Mouse (Mus musculus): ENCODE results near the gene Ppm1n. TPM values are rescaled to one million over a fixed set of nuclear protein-coding genes. Genes with fewer than 3 reads are reported as not detected.

The Ppm1n gene
- polyA plus RNA-seq, 1 experiment from 2014 or later = 0.17 TPM

- ATAC-seq (ENCODE audit: low FRiP score, low TSS enrichment) (peak; percentile 63), DNase-seq (ENCODE audit: low spot score) (peak; percentile 91)
- Histone ChIP-seq H3K4me1 (replicated peaks; ENCODE audit: control insufficient read depth, insufficient read depth) (peaks cover 2% of the 10 kb centered on the region; the same call in 1 of the 2 replicates), H3K9me3 (ENCODE audit: control insufficient read depth, low read length) (no peaks in the 10 kb centered on the region), H3K27me3 (ENCODE audit: control insufficient read depth, insufficient read depth, low read length) (no peaks in the 10 kb centered on the region), H3K36me3 (ENCODE audit: control insufficient read depth, insufficient read depth, low read length) (no peaks in the 10 kb centered on the region), H3K4me2 (replicated peaks; ENCODE audit: low read depth) (peak overlapping the region; percentile 98), H3K4me3 (ENCODE audit: low read depth, low read length) (peak overlapping the region; percentile 93), H3K9ac (ENCODE audit: low read length) (peak overlapping the region; percentile 91), H3K27ac (replicated peaks) (peak overlapping the region; percentile 97)
- WGBS = under 1% methylated on average over 27 of the region's 36 CpGs
- TF ChIP-seq EP300 (optimal IDR thresholded peaks at IDR 0.05) = no peak
- no peak for TF ChIP-seq CTCF (IDR thresholded peaks at IDR 0.05; ENCODE audit: low read depth)
Observed at GRCm38 (mm10) chr7:19272173-19272764, 7.6 kb downstream of the Ppm1n start.

DNA sequence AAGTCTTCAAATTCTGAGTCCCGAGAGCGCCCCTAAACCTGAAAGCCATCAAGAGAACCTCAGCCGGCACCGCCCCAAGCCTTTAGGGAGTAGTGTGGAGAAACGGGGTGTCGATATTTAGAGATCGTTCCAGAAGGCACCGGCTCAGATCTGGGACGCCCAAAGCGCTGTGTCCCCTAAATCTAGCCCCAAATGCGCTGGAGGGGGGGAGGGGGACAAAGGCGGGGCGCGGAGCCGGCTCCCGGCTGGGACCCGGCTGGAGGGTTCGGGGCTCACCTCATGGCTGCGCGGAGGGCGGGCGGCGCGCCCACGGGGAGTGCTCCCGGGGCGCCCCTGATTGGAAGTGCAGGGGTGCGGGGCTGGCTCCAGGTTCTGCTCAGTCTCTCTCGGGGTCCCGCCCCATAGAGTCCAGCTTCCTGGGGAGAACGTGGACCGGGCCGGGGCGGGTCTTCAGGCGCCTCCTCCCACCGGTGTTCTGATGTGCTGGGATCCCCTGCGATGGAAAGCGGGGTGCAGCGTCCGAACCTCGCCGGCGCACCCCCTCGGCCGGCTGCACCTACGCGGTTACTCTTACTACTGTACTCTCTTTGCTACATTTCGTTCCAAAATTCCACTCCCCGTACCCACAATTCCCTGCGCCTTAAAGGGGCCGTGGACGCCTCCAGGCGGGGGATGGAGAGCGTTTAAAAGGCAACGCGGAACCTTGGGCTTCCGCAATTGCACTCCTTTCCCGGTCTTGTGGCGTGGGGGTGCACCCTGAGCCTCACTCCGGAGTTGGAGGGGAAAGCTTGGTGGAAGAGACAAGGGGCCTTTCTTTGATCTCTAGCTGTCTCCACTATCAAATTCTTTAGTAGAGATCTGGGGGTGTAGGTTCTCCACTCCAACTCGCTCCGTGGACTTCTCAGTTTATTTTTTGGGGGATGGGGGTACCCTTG is 8.4 kb downstream of the Ppm1n start, which contains the start of gene Vasp:
Gene Vasp (minus strand): TSS at position 580 of the 935 bp plus-strand sequence.
- Histone ChIP-seq H3K27ac (replicated peaks) (peak within 1 kb of the TSS; percentile 97), H3K4me1 (replicated peaks; ENCODE audit: control insufficient read depth, insufficient read depth) (peaks cover 2% of the 10 kb centered on the region; the same call in 1 of the 2 replicates), H3K9me3 (ENCODE audit: control insufficient read depth, low read length) (no peaks in the 10 kb centered on the region), H3K9ac (ENCODE audit: low read length) (peak within 1 kb of the TSS; percentile 91), H3K36me3 (ENCODE audit: control insufficient read depth, insufficient read depth, low read length) (no peaks in the 10 kb centered on the region), H3K4me2 (replicated peaks; ENCODE audit: low read depth) (peak within 1 kb of the TSS; percentile 98), H3K4me3 (ENCODE audit: low read depth, low read length) (peak within 1 kb of the TSS; percentile 93), H3K27me3 (ENCODE audit: control insufficient read depth, insufficient read depth, low read length) (no peaks in the 10 kb centered on the region)
- peak; percentile 69 for ATAC-seq (ENCODE audit: low FRiP score, low TSS enrichment)
- WGBS = under 1% methylated on average over 50 of the region's 62 CpGs
- DNase-seq (ENCODE audit: low spot score) = peak; percentile 90
- TF ChIP-seq CTCF (IDR thresholded peaks at IDR 0.05; ENCODE audit: low read depth) (peak; percentile 34), EP300 (optimal IDR thresholded peaks at IDR 0.05) (peak; percentile 62)

GRCm38 (mm10) chr7:19270509-19271237 is 9.2 kb downstream of the Ppm1n start:
- no peak for TF ChIP-seq EP300 (optimal IDR thresholded peaks at IDR 0.05)
- TF ChIP-seq CTCF (IDR thresholded peaks at IDR 0.05; ENCODE audit: low read depth) = no peak
- 0% methylated on average over 18 of the region's 21 CpGs for WGBS
- H3K27ac ChIP-seq (replicated peaks) = peak overlapping the region; percentile 97
- peak overlapping the region; percentile 91 for H3K9ac ChIP-seq (ENCODE audit: low read length)
- H3K9me3 ChIP-seq (ENCODE audit: control insufficient read depth, low read length) = no peaks in the 10 kb centered on the region
- peaks cover 4% of the 10 kb centered on the region; the same call in 1 of the 2 replicates for H3K4me1 ChIP-seq (replicated peaks; ENCODE audit: control insufficient read depth, insufficient read depth)
- H3K27me3 ChIP-seq (ENCODE audit: control insufficient read depth, insufficient read depth, low read length) = no peaks in the 10 kb centered on the region
- H3K36me3 ChIP-seq (ENCODE audit: control insufficient read depth, insufficient read depth, low read length) = no peaks in the 10 kb centered on the region
- peak overlapping the region; percentile 93 for H3K4me3 ChIP-seq (ENCODE audit: low read depth, low read length)
- peak overlapping the region; percentile 98 for H3K4me2 ChIP-seq (replicated peaks; ENCODE audit: low read depth)
- DNase-seq (ENCODE audit: low spot score) = peak; percentile 74
- no peak for ATAC-seq (ENCODE audit: low FRiP score, low TSS enrichment)

- ATAC-seq (ENCODE audit: low FRiP score, low TSS enrichment) = peak; percentile 63
- Histone ChIP-seq H3K4me2 (replicated peaks; ENCODE audit: low read depth) (peak overlapping the region; percentile 98), H3K27ac (replicated peaks) (peak overlapping the region; percentile 97), H3K36me3 (ENCODE audit: control insufficient read depth, insufficient read depth, low read length) (no peaks in the 10 kb centered on the region), H3K9ac (ENCODE audit: low read length) (peak overlapping the region; percentile 91), H3K4me1 (replicated peaks; ENCODE audit: control insufficient read depth, insufficient read depth) (peaks cover 4% of the 10 kb centered on the region; the same call in 1 of the 2 replicates), H3K27me3 (ENCODE audit: control insufficient read depth, insufficient read depth, low read length) (no peaks in the 10 kb centered on the region), H3K4me3 (ENCODE audit: low read depth, low read length) (peak overlapping the region; percentile 93), H3K9me3 (ENCODE audit: control insufficient read depth, low read length) (no peaks in the 10 kb centered on the region)
- DNase-seq (ENCODE audit: low spot score) = peak; percentile 87
- 7% methylated on average over 13 of the region's 19 CpGs for WGBS
- TF ChIP-seq EP300 (optimal IDR thresholded peaks at IDR 0.05) = no peak
- TF ChIP-seq CTCF (IDR thresholded peaks at IDR 0.05; ENCODE audit: low read depth) = no peak
Observed at GRCm38 (mm10) chr7:19269721-19270441, 10.0 kb downstream of the Ppm1n start.

Measured in stomach, postnatal 0 days (tissue).